Mouse (Mus musculus): ENCODE measurements around the gene Igsf21. TPM values are rescaled to one million over a fixed set of nuclear protein-coding genes. Genes with fewer than 3 reads are reported as not detected.

Gene Igsf21
- total and polyA plus RNA-seq, 2 experiments = not detected

DNA sequence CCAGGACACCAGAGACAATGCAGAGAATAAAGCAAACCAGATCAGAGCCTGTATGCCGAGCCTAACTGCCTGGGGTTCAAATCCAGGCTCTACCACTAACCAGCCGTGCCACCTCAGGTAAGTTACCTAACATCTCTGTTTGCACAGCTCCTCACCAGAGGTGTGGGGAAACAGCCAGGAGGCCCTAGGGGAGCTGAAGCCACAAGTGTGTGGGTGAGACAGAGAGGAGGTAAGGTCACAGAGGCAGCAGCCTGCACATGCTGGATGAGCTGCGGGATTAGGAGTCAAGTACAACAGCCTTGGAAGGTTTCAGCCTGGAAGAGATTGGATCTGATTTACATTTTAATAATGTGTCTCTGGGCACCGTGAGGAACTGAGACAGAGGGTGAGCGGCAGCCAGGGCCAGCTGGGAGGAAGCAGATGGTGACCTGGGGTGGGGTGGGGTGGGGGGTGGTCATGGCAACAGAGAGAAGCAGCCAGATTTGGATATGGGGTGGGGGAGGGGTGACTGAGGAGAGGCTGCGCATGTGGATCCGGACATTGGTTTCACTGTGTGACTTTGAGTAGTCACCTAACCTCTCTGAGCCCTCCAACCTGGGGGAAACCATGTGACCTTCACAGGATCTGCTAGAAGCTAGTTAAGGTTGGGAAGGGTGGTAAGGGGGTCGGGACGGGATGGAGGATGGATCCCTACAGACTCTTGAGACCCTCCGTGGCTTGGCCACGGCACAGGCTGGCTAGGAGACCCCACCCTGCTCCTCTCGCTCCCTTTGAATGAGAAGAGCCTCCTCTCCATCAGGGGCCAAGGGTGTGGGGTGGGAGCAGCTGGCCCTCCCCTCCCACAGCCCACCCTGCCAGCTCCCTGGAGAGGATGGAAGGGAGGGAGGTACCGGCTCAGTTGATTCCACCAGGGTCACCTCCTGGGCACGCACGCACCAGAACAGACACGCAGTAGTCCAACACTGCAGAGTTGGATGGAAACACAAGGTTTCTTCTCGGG lies 27.4 kb downstream of the Igsf21 start:
- 66% methylated on average over 17 of the region's 17 CpGs for WGBS
- no peaks in the 10 kb centered on the region for H3K27me3 ChIP-seq (ENCODE audit: control insufficient read depth, insufficient read depth, low read length)
- no peak overlapping the region for H3K4me3 ChIP-seq (ENCODE audit: insufficient read depth, low read depth, low read length)
- H3K79me2 ChIP-seq (ENCODE audit: control insufficient read depth, insufficient read depth, low read length) = no peaks in the 10 kb centered on the region
- H3K27ac ChIP-seq (replicated peaks; ENCODE audit: insufficient read depth, low read depth, low read length) = no peak overlapping the region
- no peak for DNase-seq (ENCODE audit: extremely low read depth, low read depth, low spot score)
- H3K4me1 ChIP-seq (ENCODE audit: control insufficient read depth, insufficient read depth, low read length) = no peaks in the 10 kb centered on the region
- no peak overlapping the region for H3K9ac ChIP-seq (ENCODE audit: low read depth, low read length)
- TF ChIP-seq POLR2A (IDR thresholded peaks at IDR 0.05; ENCODE audit: extremely low read depth, insufficient read depth, low read length) (no peak), CTCF (IDR thresholded peaks at IDR 0.05; ENCODE audit: low read depth, low read length) (no peak)
- H3K36me3 ChIP-seq (ENCODE audit: control insufficient read depth, insufficient read depth, low read length) = no peaks in the 10 kb centered on the region

DNA sequence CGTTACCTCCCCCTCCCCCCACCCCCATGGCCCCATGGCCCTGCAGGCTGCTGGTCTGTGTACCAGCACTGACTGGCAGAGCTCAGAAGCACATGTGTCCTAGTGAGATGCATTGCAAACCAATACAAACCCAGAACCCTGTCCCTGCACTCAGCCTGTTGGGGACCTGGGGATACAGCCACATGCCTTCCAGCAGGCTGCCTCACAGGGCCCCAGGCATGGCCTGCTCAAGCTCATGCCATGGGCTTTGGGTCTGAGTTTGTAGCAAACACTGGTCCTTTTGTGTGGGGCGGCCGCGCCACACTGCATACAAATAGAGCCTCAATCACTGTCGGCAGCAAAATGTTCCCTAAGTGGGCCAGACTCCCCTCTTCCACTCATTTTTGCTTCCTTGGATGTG lies 28.2 kb downstream of the Igsf21 start:
- H3K4me1 ChIP-seq (ENCODE audit: control insufficient read depth, insufficient read depth, low read length) = no peaks in the 10 kb centered on the region
- H3K27me3 ChIP-seq (ENCODE audit: control insufficient read depth, insufficient read depth, low read length) = no peaks in the 10 kb centered on the region
- H3K9ac ChIP-seq (ENCODE audit: low read depth, low read length) = no peak overlapping the region
- no peaks in the 10 kb centered on the region for H3K36me3 ChIP-seq (ENCODE audit: control insufficient read depth, insufficient read depth, low read length)
- no peak overlapping the region for H3K4me3 ChIP-seq (ENCODE audit: insufficient read depth, low read depth, low read length)
- 89% methylated on average over 5 of the region's 5 CpGs for WGBS
- H3K79me2 ChIP-seq (ENCODE audit: control insufficient read depth, insufficient read depth, low read length) = no peaks in the 10 kb centered on the region
- DNase-seq (ENCODE audit: extremely low read depth, low read depth, low spot score) = no peak
- no peak overlapping the region for H3K27ac ChIP-seq (replicated peaks; ENCODE audit: insufficient read depth, low read depth, low read length)
- TF ChIP-seq CTCF (IDR thresholded peaks at IDR 0.05; ENCODE audit: low read depth, low read length) = no peak
- TF ChIP-seq POLR2A (IDR thresholded peaks at IDR 0.05; ENCODE audit: extremely low read depth, insufficient read depth, low read length) = no peak

DNA sequence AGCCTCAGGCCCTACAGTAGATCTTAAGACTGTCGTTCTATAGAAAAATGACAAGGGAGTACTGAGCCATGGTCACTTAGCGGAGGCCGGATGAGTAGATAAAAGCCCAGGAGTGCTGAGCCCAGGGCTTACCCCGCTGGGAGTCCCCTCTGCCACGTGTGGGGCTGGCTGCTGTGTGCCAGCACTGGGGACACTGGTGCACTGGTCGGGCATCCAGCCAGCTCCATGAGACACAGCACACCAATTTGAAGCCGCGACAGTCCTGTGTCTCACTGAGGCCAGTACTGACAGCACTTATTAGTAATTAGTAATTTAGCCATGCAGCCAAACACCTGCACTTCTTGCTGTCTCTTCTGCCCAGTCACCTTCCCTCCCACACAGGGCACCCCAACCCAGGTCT lies 28.6 kb downstream of the Igsf21 start:
- WGBS = 85% methylated on average over 8 of the region's 8 CpGs
- H3K36me3 ChIP-seq (ENCODE audit: control insufficient read depth, insufficient read depth, low read length) = no peaks in the 10 kb centered on the region
- H3K4me1 ChIP-seq (ENCODE audit: control insufficient read depth, insufficient read depth, low read length) = no peaks in the 10 kb centered on the region
- H3K27ac ChIP-seq (replicated peaks; ENCODE audit: insufficient read depth, low read depth, low read length) = no peak overlapping the region
- H3K79me2 ChIP-seq (ENCODE audit: control insufficient read depth, insufficient read depth, low read length) = no peaks in the 10 kb centered on the region
- H3K4me3 ChIP-seq (ENCODE audit: insufficient read depth, low read depth, low read length) = no peak overlapping the region
- no peak overlapping the region for H3K9ac ChIP-seq (ENCODE audit: low read depth, low read length)
- TF ChIP-seq POLR2A (IDR thresholded peaks at IDR 0.05; ENCODE audit: extremely low read depth, insufficient read depth, low read length) (no peak), CTCF (IDR thresholded peaks at IDR 0.05; ENCODE audit: low read depth, low read length) (no peak)
- H3K27me3 ChIP-seq (ENCODE audit: control insufficient read depth, insufficient read depth, low read length) = no peaks in the 10 kb centered on the region
- no peak for DNase-seq (ENCODE audit: extremely low read depth, low read depth, low spot score)

DNA sequence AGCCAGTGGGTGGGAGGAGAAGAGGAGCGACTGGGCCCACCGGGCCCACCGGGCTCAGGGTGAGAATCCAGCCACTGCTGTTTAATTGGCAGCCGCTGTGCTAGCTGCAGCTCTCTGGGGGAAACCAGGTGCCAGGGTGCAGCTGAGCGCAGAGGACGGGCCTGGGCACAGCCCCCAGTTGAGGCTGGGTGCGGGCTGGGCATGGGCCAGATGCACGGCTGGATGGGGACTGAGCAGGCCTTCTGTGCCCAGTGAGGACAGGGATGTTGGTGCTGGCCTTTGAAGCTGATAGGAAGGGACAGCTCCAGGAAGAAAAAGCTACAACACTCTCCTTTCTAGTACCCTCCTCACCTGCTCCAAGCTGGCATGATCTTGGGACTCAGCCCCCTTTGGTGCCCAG lies 30.5 kb downstream of the Igsf21 start:
- Histone ChIP-seq H3K9ac (ENCODE audit: low read depth, low read length) (no peak overlapping the region), H3K27ac (replicated peaks; ENCODE audit: insufficient read depth, low read depth, low read length) (no peak overlapping the region), H3K79me2 (ENCODE audit: control insufficient read depth, insufficient read depth, low read length) (no peaks in the 10 kb centered on the region), H3K27me3 (ENCODE audit: control insufficient read depth, insufficient read depth, low read length) (no peaks in the 10 kb centered on the region), H3K4me1 (ENCODE audit: control insufficient read depth, insufficient read depth, low read length) (no peaks in the 10 kb centered on the region), H3K36me3 (ENCODE audit: control insufficient read depth, insufficient read depth, low read length) (no peaks in the 10 kb centered on the region), H3K4me3 (ENCODE audit: insufficient read depth, low read depth, low read length) (no peak overlapping the region)
- TF ChIP-seq POLR2A (IDR thresholded peaks at IDR 0.05; ENCODE audit: extremely low read depth, insufficient read depth, low read length) = no peak
- no peak for TF ChIP-seq CTCF (IDR thresholded peaks at IDR 0.05; ENCODE audit: low read depth, low read length)
- WGBS = 85% methylated on average over 8 of the region's 8 CpGs
- no peak for DNase-seq (ENCODE audit: extremely low read depth, low read depth, low spot score)

DNA sequence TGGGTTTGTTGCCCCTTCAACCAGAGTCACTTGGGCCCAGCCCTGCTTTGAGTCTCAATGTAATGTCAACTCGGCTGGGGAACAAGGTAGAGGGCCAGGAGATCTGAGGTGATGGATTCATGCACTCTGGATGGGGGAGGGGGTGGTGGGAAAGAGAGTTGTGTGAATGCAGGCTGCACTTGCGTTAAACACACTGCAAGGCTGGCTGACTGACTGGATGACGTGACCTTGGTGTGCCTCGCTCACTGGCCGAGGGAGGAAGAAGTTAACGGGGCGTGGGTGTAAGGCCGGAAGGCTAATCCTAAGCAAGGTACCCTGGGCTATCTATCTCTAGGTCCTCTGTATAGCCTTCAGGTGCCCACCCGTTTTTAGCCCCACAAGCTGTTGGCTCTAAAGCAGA lies 31.4 kb downstream of the Igsf21 start:
- H3K79me2 ChIP-seq (ENCODE audit: control insufficient read depth, insufficient read depth, low read length) = no peaks in the 10 kb centered on the region
- 65% methylated on average over 9 of the region's 9 CpGs for WGBS

DNA sequence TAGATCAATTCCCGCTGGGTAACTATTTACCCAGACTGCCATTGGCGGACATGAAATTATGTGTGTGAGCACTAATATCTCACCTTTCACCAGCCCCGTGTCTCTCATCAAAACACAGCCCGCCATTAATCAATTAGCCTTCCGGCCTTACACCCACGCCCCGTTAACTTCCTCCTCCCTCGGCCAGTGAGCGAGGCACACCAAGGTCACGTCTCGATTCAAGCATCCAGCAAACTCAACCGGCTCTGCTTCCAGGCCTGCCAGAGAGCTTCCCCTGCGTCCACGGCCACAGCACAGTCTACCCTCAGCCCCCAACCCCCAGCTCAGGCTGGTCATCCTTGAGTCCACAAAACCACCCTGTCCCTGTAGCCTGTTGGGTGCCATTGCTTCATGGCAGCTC lies 32.2 kb downstream of the Igsf21 start:
- H3K36me3 ChIP-seq (ENCODE audit: control insufficient read depth, insufficient read depth, low read length) = no peaks in the 10 kb centered on the region
- TF ChIP-seq CTCF (IDR thresholded peaks at IDR 0.05; ENCODE audit: low read depth, low read length) (no peak), POLR2A (IDR thresholded peaks at IDR 0.05; ENCODE audit: extremely low read depth, insufficient read depth, low read length) (no peak)
- H3K4me3 ChIP-seq (ENCODE audit: insufficient read depth, low read depth, low read length) = no peak overlapping the region
- no peak overlapping the region for H3K27ac ChIP-seq (replicated peaks; ENCODE audit: insufficient read depth, low read depth, low read length)
- WGBS = 22% methylated on average over 14 of the region's 14 CpGs
- no peak for DNase-seq (ENCODE audit: extremely low read depth, low read depth, low spot score)
- no peaks in the 10 kb centered on the region for H3K27me3 ChIP-seq (ENCODE audit: control insufficient read depth, insufficient read depth, low read length)
- no peaks in the 10 kb centered on the region for H3K79me2 ChIP-seq (ENCODE audit: control insufficient read depth, insufficient read depth, low read length)
- no peaks in the 10 kb centered on the region for H3K4me1 ChIP-seq (ENCODE audit: control insufficient read depth, insufficient read depth, low read length)
- H3K9ac ChIP-seq (ENCODE audit: low read depth, low read length) = no peak overlapping the region

More for the DNA sequence above, 31.4 kb downstream of the Igsf21 start:
- no peak overlapping the region for H3K9ac ChIP-seq (ENCODE audit: low read depth, low read length)
- H3K4me1 ChIP-seq (ENCODE audit: control insufficient read depth, insufficient read depth, low read length) = no peaks in the 10 kb centered on the region
- TF ChIP-seq POLR2A (IDR thresholded peaks at IDR 0.05; ENCODE audit: extremely low read depth, insufficient read depth, low read length) (no peak), CTCF (IDR thresholded peaks at IDR 0.05; ENCODE audit: low read depth, low read length) (no peak)
- DNase-seq (ENCODE audit: extremely low read depth, low read depth, low spot score) = no peak
- no peaks in the 10 kb centered on the region for H3K36me3 ChIP-seq (ENCODE audit: control insufficient read depth, insufficient read depth, low read length)
- H3K27ac ChIP-seq (replicated peaks; ENCODE audit: insufficient read depth, low read depth, low read length) = no peak overlapping the region
- H3K27me3 ChIP-seq (ENCODE audit: control insufficient read depth, insufficient read depth, low read length) = no peaks in the 10 kb centered on the region
- no peak overlapping the region for H3K4me3 ChIP-seq (ENCODE audit: insufficient read depth, low read depth, low read length)
